ENCODE assay signal across 8 mouse cellular contexts in genomic region chr17:30188031-30188981, GRCm38 (mm10).
DNase-seq lines count a peak whose midpoint lies in the region; ATAC-seq and TF ChIP-seq lines count a peak whose summit lies in the region.

No protein-coding gene starts in this region.

- no peaks in the 10 kb centered on the region for H3K36me3 ChIP-seq in kidney, adult 2 months (ENCODE audit: control insufficient read depth, insufficient read depth, low read length)
- H3K36me3 ChIP-seq in forebrain, embryonic 15.5 days: no peaks in the 10 kb centered on the region
- peaks cover 14% of the 10 kb centered on the region for H3K36me3 ChIP-seq in limb, embryonic 13.5 days
- no peaks in the 10 kb centered on the region for H3K36me3 ChIP-seq in intestine, embryonic 16.5 days (ENCODE audit: control insufficient read depth, insufficient read depth, low read length)

- no peak overlapping the region for H3K27ac ChIP-seq in kidney, adult 2 months (ENCODE audit: insufficient read depth, low read depth, low read length)
- H3K27ac ChIP-seq in cerebellum, adult 2 months (ENCODE audit: insufficient read depth, low read length): peak overlapping the region; percentile 17; the same call in 1 of the 2 replicates
- H3K27ac ChIP-seq in forebrain, embryonic 15.5 days (replicated peaks): peak overlapping the region; percentile 91
- H3K27ac ChIP-seq in limb, embryonic 13.5 days: no peak overlapping the region
- no peak overlapping the region for H3K27ac ChIP-seq in intestine, embryonic 16.5 days (ENCODE audit: low read length)

- no peak for TF ChIP-seq POLR2A in kidney, adult 2 months (IDR thresholded peaks at IDR 0.05; ENCODE audit: low read depth, low read length)
- TF ChIP-seq POLR2A in cerebellum, adult 2 months (IDR thresholded peaks at IDR 0.05; ENCODE audit: borderline replicate concordance, insufficient read depth, low read length): no peak

- H3K9me3 ChIP-seq in forebrain, embryonic 15.5 days: no peaks in the 10 kb centered on the region
- H3K9me3 ChIP-seq in limb, embryonic 13.5 days: no peaks in the 10 kb centered on the region
- no peaks in the 10 kb centered on the region for H3K9me3 ChIP-seq in intestine, embryonic 16.5 days (ENCODE audit: control insufficient read depth, low read length)

- no peak for TF ChIP-seq CTCF in kidney, adult 2 months (conservative IDR thresholded peaks at IDR 0.05; ENCODE audit: insufficient read depth, insufficient read length, low read depth, low read length)
- TF ChIP-seq CTCF in cerebellum, adult 2 months (IDR thresholded peaks at IDR 0.05; ENCODE audit: borderline replicate concordance, insufficient read depth, low read depth, low read length): no peak

- peak; percentile 87 for ATAC-seq in forebrain, embryonic 15.5 days (replicated peaks)
- peak; percentile 59; the same call in 1 of the 2 replicates for ATAC-seq in limb, embryonic 13.5 days (ENCODE audit: low FRiP score, low read depth)
- ATAC-seq in intestine, embryonic 16.5 days: no peak

- no peaks in the 10 kb centered on the region for H3K27me3 ChIP-seq in kidney, adult 2 months (replicated peaks; ENCODE audit: control insufficient read depth, insufficient read depth, low read length)
- H3K27me3 ChIP-seq in cerebellum, adult 2 months (ENCODE audit: control insufficient read depth, insufficient read depth, low read length): no peaks in the 10 kb centered on the region
- no peaks in the 10 kb centered on the region for H3K27me3 ChIP-seq in forebrain, embryonic 15.5 days
- H3K27me3 ChIP-seq in limb, embryonic 13.5 days: no peaks in the 10 kb centered on the region
- no peaks in the 10 kb centered on the region for H3K27me3 ChIP-seq in intestine, embryonic 16.5 days (replicated peaks; ENCODE audit: control insufficient read depth, insufficient read depth, low read length)

- H3K9ac ChIP-seq in forebrain, embryonic 15.5 days (replicated peaks): no peak overlapping the region
- peak overlapping the region; percentile 36 for H3K9ac ChIP-seq in limb, embryonic 13.5 days
- H3K9ac ChIP-seq in intestine, embryonic 16.5 days (ENCODE audit: low read depth, low read length): no peak overlapping the region; the same call in 1 of the 2 replicates

- no peak overlapping the region for H3K4me3 ChIP-seq in kidney, adult 2 months (ENCODE audit: insufficient read depth, low read depth, low read length)
- H3K4me3 ChIP-seq in cerebellum, adult 2 months (replicated peaks; ENCODE audit: insufficient read depth, low read depth, low read length): no peak overlapping the region
- H3K4me3 ChIP-seq in forebrain, embryonic 15.5 days: 0 out of 2 replicates have a peak overlapping the region, but pooled peaks have one; percentile 1
- H3K4me3 ChIP-seq in limb, embryonic 13.5 days: no peak overlapping the region
- no peak overlapping the region for H3K4me3 ChIP-seq in intestine, embryonic 16.5 days (ENCODE audit: low read length)

- peak overlapping the region; percentile 32 for H3K4me2 ChIP-seq in forebrain, embryonic 15.5 days (replicated peaks)
- H3K4me2 ChIP-seq in limb, embryonic 13.5 days (replicated peaks): peak overlapping the region; percentile 27
- H3K4me2 ChIP-seq in intestine, embryonic 16.5 days (ENCODE audit: low read depth, low read length): no peak overlapping the region

- peaks cover 18% of the 10 kb centered on the region for H3K4me1 ChIP-seq in kidney, adult 2 months (ENCODE audit: control insufficient read depth, insufficient read depth, low read length)
- H3K4me1 ChIP-seq in cerebellum, adult 2 months (ENCODE audit: control insufficient read depth, insufficient read depth, low read length): peaks cover 35% of the 10 kb centered on the region
- H3K4me1 ChIP-seq in forebrain, embryonic 15.5 days: peaks cover 60% of the 10 kb centered on the region
- H3K4me1 ChIP-seq in limb, embryonic 13.5 days: peaks cover 53% of the 10 kb centered on the region
- peaks cover 17% of the 10 kb centered on the region for H3K4me1 ChIP-seq in intestine, embryonic 16.5 days (ENCODE audit: control insufficient read depth, insufficient read depth, low read length)

- 37% methylated on average over 20 of the region's 20 CpGs for WGBS in kidney, adult 2 months
- WGBS in cerebellum, adult 2 months: 33% methylated on average over 20 of the region's 20 CpGs
- 8% methylated on average over 20 of the region's 20 CpGs for WGBS in forebrain, embryonic 15.5 days
- WGBS in limb, embryonic 13.5 days: 19% methylated on average over 20 of the region's 20 CpGs
- 36% methylated on average over 20 of the region's 20 CpGs for WGBS in intestine, embryonic 16.5 days

- peak; percentile 27 for DNase-seq in kidney, adult 18-20 months
- no peak for DNase-seq in kidney, adult 2 months
- peak; percentile 52 to 67 for DNase-seq in cerebellum, adult 2 months
- no peak for DNase-seq in natural killer cell, adult 2 months (ENCODE audit: low spot score in 2 of 2)
- DNase-seq in urinary bladder, postnatal 36 days (ENCODE audit: low spot score in 2 of 2): no peak

Comparison
In these comparisons a context has a peak if more than half of its experiments do, and no peak if none do; other contexts are left out.
1. DNase-seq: peak in kidney, adult 18-20 months (single experiment) and cerebellum, adult 2 months (2 of 2); none in kidney, adult 2 months (single experiment), natural killer cell, adult 2 months (0 of 2) and urinary bladder, postnatal 36 days (0 of 2).
2. H3K27ac ChIP-seq: peak in cerebellum, adult 2 months (single experiment) and forebrain, embryonic 15.5 days (single experiment); none in kidney, adult 2 months (single experiment), limb, embryonic 13.5 days (single experiment) and intestine, embryonic 16.5 days (single experiment).